2 mouse cellular contexts compared by ENCODE assay signal in genomic region chr13:75742970-75743369, GRCm38 (mm10).
TF ChIP-seq lines count a peak whose summit lies in the region.

No protein-coding gene starts in this region.

TF ChIP-seq in CH12.LX, 34 proteins besides CTCF, POLR2A, EP300 and RAD21 (continued from another document):
- TF ChIP-seq ZKSCAN1 (IDR thresholded peaks at IDR 0.05; ENCODE audit: borderline replicate concordance, low read depth, low read length), result no peak
- no peak for TF ChIP-seq HCFC1 (IDR thresholded peaks at IDR 0.05; ENCODE audit: low read depth, low read length)
- no peak for TF ChIP-seq ETS1 (conservative IDR thresholded peaks at IDR 0.05; ENCODE audit: low read depth, low read length)
- no peak for TF ChIP-seq JUND (conservative IDR thresholded peaks at IDR 0.05; ENCODE audit: low read depth, low read length)
- no peak for TF ChIP-seq ELF1 (IDR thresholded peaks at IDR 0.05; ENCODE audit: low read depth, low read length)
- TF ChIP-seq MYC (IDR thresholded peaks at IDR 0.05; ENCODE audit: low read depth, low read length), result no peak
- no peak for TF ChIP-seq JUN (IDR thresholded peaks at IDR 0.05; ENCODE audit: insufficient read depth, low read depth, low read length)
- TF ChIP-seq USF2 (conservative IDR thresholded peaks at IDR 0.05; ENCODE audit: low read depth, low read length), result no peak
- TF ChIP-seq CHD2 (IDR thresholded peaks at IDR 0.05; ENCODE audit: low read length), result no peak
- TF ChIP-seq POLR2AphosphoS2 (IDR thresholded peaks at IDR 0.05; ENCODE audit: low read depth, low read length), result no peak
- TF ChIP-seq MEF2A (IDR thresholded peaks at IDR 0.05; ENCODE audit: borderline replicate concordance, low read depth, low read length), result no peak
- no peak for TF ChIP-seq MAFK (IDR thresholded peaks at IDR 0.05; ENCODE audit: insufficient replicate concordance, low read length)
- TF ChIP-seq PAX5 (IDR thresholded peaks at IDR 0.05; ENCODE audit: low read length), result no peak
- TF ChIP-seq RCOR1 (conservative IDR thresholded peaks at IDR 0.05; ENCODE audit: low read depth, low read length), result no peak

TF ChIP-seq in MEL, 35 proteins besides CTCF, POLR2A, EP300 and RAD21:
- TF ChIP-seq GATA1 (IDR thresholded peaks at IDR 0.05; ENCODE audit: low read depth, low read length) (peak; percentile 71; the same call in 1 of the 2 replicates), NRF1 (IDR thresholded peaks at IDR 0.05; ENCODE audit: insufficient read depth, low read depth, low read length, poor library complexity, severe bottlenecking) (no peak)
